Mouse (Mus musculus) small intestine, adult 2 months (tissue): ENCODE results near the gene 4930452B06Rik. TPM values are rescaled to one million over a fixed set of nuclear protein-coding genes. Genes with fewer than 3 reads are reported as not detected.

Experiments
- H3K27ac ChIP-seq: fragments of 200-500 bp; 2 replicates; pipeline ENCODE4 v1.5.1; 2012; ENCODE audit warnings: low read depth, low read length, control low read depth, inconsistent platforms; ENCODE audit not compliant: insufficient read depth
- H3K27me3 ChIP-seq: fragments of 200-500 bp; 2 replicates; pipeline ENCODE4 v1.6.1; 2012; ENCODE audit warnings: mild to moderate bottlenecking, moderate library complexity, low read length, inconsistent platforms; ENCODE audit not compliant: control insufficient read depth, insufficient read depth
- H3K36me3 ChIP-seq: fragments of 200-500 bp; 2 replicates; pipeline ENCODE4 v1.6.1; 2012; ENCODE audit warnings: mild to moderate bottlenecking, low read length, control low read depth, inconsistent platforms; ENCODE audit not compliant: control insufficient read depth, insufficient read depth
- H3K4me1 ChIP-seq: fragments of 200-500 bp; 2 replicates; pipeline ENCODE4 v1.6.1; 2012; ENCODE audit warnings: low read length, inconsistent platforms, mixed read lengths; ENCODE audit not compliant: control insufficient read depth, insufficient read depth, insufficient read length
- H3K4me3 ChIP-seq: fragments of 200-500 bp; 2 replicates; pipeline ENCODE4 v1.5.1; 2012; ENCODE audit warnings: low read depth, mild to moderate bottlenecking, control low read depth, inconsistent platforms, low read length, moderate library complexity
- CTCF ChIP-seq: fragments of 200-500 bp; IDR thresholded peaks from 2 replicates; pipeline ENCODE4 v1.5.1; 2012; ENCODE audit warnings: low read depth, mild to moderate bottlenecking, control low read depth, inconsistent platforms, low read length, moderate library complexity, mixed read lengths; ENCODE audit not compliant: insufficient replicate concordance, insufficient read length; ENCODE audit errors: extremely low read depth
- POLR2A ChIP-seq: fragments of 200-500 bp; IDR thresholded peaks from 2 replicates; pipeline ENCODE4 v1.6.1; 2012; ENCODE audit warnings: low read depth, mild to moderate bottlenecking, control low read depth, inconsistent platforms, low read length, moderate library complexity
- WGBS: fragments of 180-500 bp; shearing (Covaris S2); methylation state at CpG from one replicate; pipeline ENCODE4 v1.1.7; 2018; 5-methylcytosine and 5-hydroxymethylcytosine counted together
- polyA plus RNA-seq: library from polyadenylated mRNA; depleted of rRNA; stranded (reverse); fragments of >200 nt; gene quantifications from 2 replicates; pipeline ENCODE4 v1.2.3, GENCODE M21; 2012

4930452B06Rik gene
- polyA plus RNA-seq, 1 experiment = 0.06 TPM

- H3K27me3 ChIP-seq = no peaks in the 10 kb centered on the region
- 68% methylated on average over 4 of the region's 4 CpGs for WGBS
- H3K4me3 ChIP-seq = no peak overlapping the region
- TF ChIP-seq CTCF = no peak
- TF ChIP-seq POLR2A = no peak
- H3K27ac ChIP-seq = no peak overlapping the region
- H3K4me1 ChIP-seq = no peaks in the 10 kb centered on the region
- H3K36me3 ChIP-seq = no peaks in the 10 kb centered on the region
These were observed 206.3 kb downstream of the 4930452B06Rik start for GRCm38 (mm10) chr14:8459759-8460158.

- Histone ChIP-seq H3K27ac (no peak overlapping the region), H3K27me3 (no peaks in the 10 kb centered on the region), H3K36me3 (no peaks in the 10 kb centered on the region), H3K4me1 (no peaks in the 10 kb centered on the region), H3K4me3 (no peak overlapping the region)
- TF ChIP-seq CTCF = no peak
- TF ChIP-seq POLR2A = no peak
- WGBS = 69% methylated on average over 4 of the region's 4 CpGs
These were observed 214.9 kb downstream of the 4930452B06Rik start for GRCm38 (mm10) chr14:8451117-8451516.

- H3K27me3 ChIP-seq = no peaks in the 10 kb centered on the region
- no peak for TF ChIP-seq POLR2A
- H3K4me3 ChIP-seq = no peak overlapping the region
- 95% methylated on average over 6 of the region's 6 CpGs for WGBS
- no peaks in the 10 kb centered on the region for H3K4me1 ChIP-seq
- H3K27ac ChIP-seq = no peak overlapping the region
- no peaks in the 10 kb centered on the region for H3K36me3 ChIP-seq
These were observed 215.7 kb downstream of the 4930452B06Rik start for GRCm38 (mm10) chr14:8450342-8450741.

GRCm38 (mm10) chr14:8449299-8449698 is 216.7 kb downstream of the 4930452B06Rik start:
- TF ChIP-seq CTCF (no peak), POLR2A (no peak)
- Histone ChIP-seq H3K36me3 (no peaks in the 10 kb centered on the region), H3K27ac (no peak overlapping the region), H3K27me3 (no peaks in the 10 kb centered on the region), H3K4me1 (no peaks in the 10 kb centered on the region), H3K4me3 (no peak overlapping the region)

- TF ChIP-seq POLR2A (no peak), CTCF (no peak)
- WGBS = 100% methylated on average over 1 of the region's 1 CpGs
- Histone ChIP-seq H3K4me3 (no peak overlapping the region), H3K27me3 (no peaks in the 10 kb centered on the region), H3K36me3 (no peaks in the 10 kb centered on the region), H3K27ac (no peak overlapping the region), H3K4me1 (no peaks in the 10 kb centered on the region)
These were observed 218.7 kb downstream of the 4930452B06Rik start for GRCm38 (mm10) chr14:8447352-8447751.

- TF ChIP-seq CTCF = no peak
- TF ChIP-seq POLR2A = no peak
- no peaks in the 10 kb centered on the region for H3K4me1 ChIP-seq
- no peak overlapping the region for H3K4me3 ChIP-seq
- no peaks in the 10 kb centered on the region for H3K36me3 ChIP-seq
- no peak overlapping the region for H3K27ac ChIP-seq
- no peaks in the 10 kb centered on the region for H3K27me3 ChIP-seq
- WGBS = 81% methylated on average over 2 of the region's 2 CpGs
These were observed 221.7 kb downstream of the 4930452B06Rik start for GRCm38 (mm10) chr14:8444363-8444762.

- TF ChIP-seq CTCF (no peak), POLR2A (no peak)
- no peak overlapping the region for H3K4me3 ChIP-seq
- WGBS = 84% methylated on average over 3 of the region's 3 CpGs
- H3K4me1 ChIP-seq = no peaks in the 10 kb centered on the region
- H3K27me3 ChIP-seq = no peaks in the 10 kb centered on the region
- H3K27ac ChIP-seq = no peak overlapping the region
- H3K36me3 ChIP-seq = no peaks in the 10 kb centered on the region
These were observed 223.3 kb downstream of the 4930452B06Rik start for GRCm38 (mm10) chr14:8442691-8443090.

- no peak overlapping the region for H3K27ac ChIP-seq
- H3K4me1 ChIP-seq = no peaks in the 10 kb centered on the region
- no peaks in the 10 kb centered on the region for H3K27me3 ChIP-seq
- H3K36me3 ChIP-seq = no peaks in the 10 kb centered on the region
- 58% methylated on average over 3 of the region's 3 CpGs for WGBS
- no peak for TF ChIP-seq POLR2A
- TF ChIP-seq CTCF = no peak
- H3K4me3 ChIP-seq = no peak overlapping the region
These were observed 224.4 kb downstream of the 4930452B06Rik start for GRCm38 (mm10) chr14:8441623-8442022.
